Mouse (Mus musculus): ENCODE data around the gene Krt86. TPM values are rescaled to one million over a fixed set of nuclear protein-coding genes. Genes with fewer than 3 reads are reported as not detected.

Krt86 gene
- total RNA-seq, 2 experiments from 2014 or later, result not detected

DNA sequence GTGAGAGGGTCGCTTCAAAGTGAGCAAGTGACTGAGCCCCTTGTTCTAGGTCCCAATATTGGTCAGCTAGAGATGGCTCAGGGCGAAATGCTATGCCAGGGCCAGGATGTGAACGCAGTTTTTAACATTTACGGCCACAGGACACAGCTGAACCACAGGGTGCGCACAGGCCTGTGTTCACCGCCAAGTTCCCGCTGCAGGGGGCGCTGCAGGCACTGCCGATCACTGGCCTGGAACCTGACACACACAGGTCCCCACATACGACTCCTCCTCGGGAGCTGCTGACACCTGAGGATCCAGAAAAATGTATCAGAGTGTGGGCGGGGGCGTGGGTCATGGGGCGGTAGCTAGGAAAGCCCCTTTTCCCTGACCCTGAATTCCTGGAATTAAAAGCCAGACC is 14.0 kb upstream of the Krt86 start:
- intact Hi-C loops (cut with DNase I), result no loop called here
- Histone ChIP-seq H3K4me3 (no peak overlapping the region), H3K27ac (no peak overlapping the region)
- peak; percentile 11 for TF ChIP-seq CTCF (IDR thresholded peaks at IDR 0.05)
- DNase-seq (ENCODE audit: extremely low spot score in 1 of 2, low spot score in 2 of 2), result no peak

DNA sequence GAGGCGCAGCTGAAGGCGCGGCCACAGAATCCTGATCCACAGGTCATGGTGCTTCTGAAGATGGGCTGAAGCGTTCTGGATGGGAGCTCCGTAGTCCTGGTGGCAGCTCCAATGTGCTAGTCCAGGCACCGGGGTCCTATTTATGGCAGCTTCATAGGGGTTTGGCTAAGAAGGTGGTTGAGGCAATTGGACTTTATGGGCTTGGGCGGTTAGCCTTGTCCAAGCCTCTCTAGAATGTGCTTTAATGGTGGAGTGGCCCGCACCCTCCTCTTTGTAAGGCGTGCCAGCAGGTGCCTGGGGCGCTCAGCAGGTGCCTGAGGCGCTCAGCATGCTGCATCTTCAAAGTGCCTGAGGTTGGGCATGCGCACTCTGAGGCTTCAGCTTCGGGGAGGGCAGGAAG is 9.6 kb upstream of the Krt86 start, which contains the start of gene Krt81:
Krt81 (minus strand) TSS at position 101 of the 400 bp plus-strand sequence.
- H3K4me3 ChIP-seq, result no peak within 1 kb of the TSS
- intact Hi-C loops (cut with DNase I), result no loop called here
- no peak within 1 kb of the TSS for H3K27ac ChIP-seq
- no peak for TF ChIP-seq CTCF (IDR thresholded peaks at IDR 0.05)
- no peak for DNase-seq (ENCODE audit: extremely low spot score in 1 of 2, low spot score in 2 of 2)

DNA sequence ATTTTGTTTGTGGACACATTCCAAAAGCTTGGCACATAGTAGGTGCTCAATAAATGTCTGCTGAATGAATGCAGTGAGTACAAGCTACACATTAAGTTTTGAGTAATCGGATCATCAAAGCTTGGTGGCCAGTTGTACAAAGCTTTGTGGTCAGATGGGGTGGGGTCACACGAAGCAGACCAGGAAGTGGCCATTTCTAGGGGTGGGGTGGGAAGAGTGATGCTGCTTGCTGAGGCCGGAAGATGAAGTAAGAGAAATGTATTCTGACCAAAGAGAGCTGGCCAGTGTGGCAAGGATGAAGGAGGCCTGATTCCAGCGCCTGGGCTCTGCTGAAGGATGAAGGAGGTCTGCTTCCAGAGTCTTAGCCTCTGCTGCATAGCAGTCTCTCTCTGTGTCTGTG is 4.2 kb upstream of the Krt86 start:
- intact Hi-C loops (cut with DNase I), result no loop called here
- no peak overlapping the region for H3K4me3 ChIP-seq
- no peak for DNase-seq (ENCODE audit: extremely low spot score in 1 of 2, low spot score in 2 of 2)
- no peak for TF ChIP-seq CTCF (IDR thresholded peaks at IDR 0.05)
- H3K27ac ChIP-seq, result no peak overlapping the region

DNA sequence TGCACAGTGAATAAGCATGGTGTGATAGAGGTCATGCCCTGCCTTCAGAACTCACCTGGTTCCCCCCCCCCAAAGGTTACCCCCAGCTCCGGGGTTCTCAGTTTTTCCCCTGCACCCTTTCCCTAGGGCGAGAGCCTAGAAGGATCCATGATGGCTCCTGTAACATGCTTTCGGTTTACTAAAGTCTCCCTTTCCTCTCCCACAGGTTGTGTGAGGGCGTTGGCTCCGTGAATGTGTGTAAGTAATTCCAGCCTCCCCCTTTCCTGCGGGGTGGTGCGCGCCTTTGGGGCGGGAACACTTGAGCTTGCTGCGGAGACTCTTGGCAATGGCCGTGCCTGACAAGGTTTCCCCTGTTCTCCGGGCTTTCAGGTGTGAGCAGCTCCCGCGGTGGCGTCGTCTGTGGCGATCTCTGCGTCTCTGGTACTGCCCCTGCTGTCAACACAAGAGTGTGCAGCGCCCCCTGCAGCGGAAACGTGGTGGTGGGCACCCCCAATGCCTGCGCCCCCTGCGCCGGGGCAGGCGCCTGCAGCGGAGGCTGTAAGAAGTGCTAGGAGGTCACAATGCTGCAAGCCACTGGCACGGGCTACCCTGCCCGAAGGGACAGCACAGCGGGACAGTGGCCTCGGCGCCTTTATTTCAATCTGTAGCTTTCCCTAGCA is 5.9 kb downstream of the Krt86 start:
- peak; percentile 34 to 51 for DNase-seq (ENCODE audit: extremely low spot score in 1 of 2, low spot score in 2 of 2)
- peak; percentile 56 for TF ChIP-seq CTCF (IDR thresholded peaks at IDR 0.05)
- intact Hi-C loops (cut with DNase I), result no loop called here
- H3K27ac ChIP-seq, result no peak overlapping the region
- peak overlapping the region; percentile 35 for H3K4me3 ChIP-seq

DNA sequence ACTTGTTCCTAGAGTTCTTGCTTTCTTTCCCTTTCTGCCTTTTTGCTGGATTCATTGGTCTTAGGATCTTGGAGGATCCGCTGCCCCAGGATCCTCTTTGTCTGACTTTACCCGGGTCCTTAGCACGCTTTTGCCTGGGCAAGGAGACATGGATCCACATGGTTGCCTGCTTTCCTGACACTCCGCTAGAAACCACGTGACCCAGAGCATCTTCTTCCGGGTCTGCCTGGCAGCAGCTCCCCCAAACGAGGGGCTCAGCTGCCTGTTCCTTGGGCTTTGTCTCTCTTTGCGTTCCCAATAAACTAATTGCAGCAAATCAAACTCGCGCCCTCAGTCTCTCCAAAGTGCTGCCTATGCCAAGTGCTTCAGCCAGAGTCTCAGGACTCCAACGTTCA is 6.4 kb downstream of the Krt86 start:
- peak overlapping the region; percentile 35; the same call in 1 of the 2 replicates for H3K4me3 ChIP-seq
- no peak for DNase-seq (ENCODE audit: extremely low spot score in 1 of 2, low spot score in 2 of 2)
- no peak for TF ChIP-seq CTCF (IDR thresholded peaks at IDR 0.05)
- no peak overlapping the region for H3K27ac ChIP-seq
- intact Hi-C loops (cut with DNase I), result no loop called here

DNA sequence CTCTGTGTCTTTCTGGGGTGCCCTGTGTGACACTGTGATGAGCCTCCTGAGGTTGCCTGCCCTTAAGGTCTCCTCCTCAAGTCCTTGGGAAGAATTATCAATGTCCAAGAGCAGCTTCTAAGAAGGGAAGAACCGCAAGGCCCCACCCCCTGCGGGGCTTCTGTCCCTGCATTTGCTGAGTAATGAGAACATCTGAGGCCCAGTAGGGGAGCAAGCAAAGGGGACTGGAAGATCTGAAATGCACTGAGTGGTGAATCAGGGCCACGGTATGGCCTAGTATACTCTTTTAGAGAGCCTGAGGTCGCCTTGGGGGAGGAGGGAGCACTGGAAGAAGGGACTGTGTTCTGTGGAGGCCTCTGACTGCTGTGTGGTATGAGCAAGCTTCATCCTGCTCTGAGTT is 8.8 kb downstream of the Krt86 start:
- no peak for TF ChIP-seq CTCF (IDR thresholded peaks at IDR 0.05)
- Histone ChIP-seq H3K27ac (no peak overlapping the region), H3K4me3 (no peak overlapping the region)
- no peak for DNase-seq (ENCODE audit: extremely low spot score in 1 of 2, low spot score in 2 of 2)
- intact Hi-C loops (cut with DNase I), result no loop called here

DNA sequence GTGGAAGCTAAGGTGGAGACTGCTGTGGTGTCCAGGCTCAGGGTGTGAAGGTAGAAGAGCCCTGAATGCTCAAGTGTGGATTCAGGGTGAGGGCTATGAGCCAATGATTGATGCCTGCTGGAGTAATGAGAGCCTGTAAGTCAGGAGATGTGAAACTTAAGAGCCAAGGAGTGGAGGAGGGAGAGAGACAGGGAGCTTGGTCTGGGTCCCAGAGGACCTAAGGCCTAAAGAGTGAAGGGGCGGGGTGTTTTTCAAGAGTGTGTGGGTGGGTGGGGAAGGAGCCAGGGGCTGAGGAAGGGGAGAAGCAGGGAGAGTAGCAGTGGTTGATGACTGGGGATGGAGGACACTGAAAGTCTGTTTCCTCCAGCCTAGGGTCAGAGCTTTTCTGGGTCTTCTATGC is 10.4 kb downstream of the Krt86 start:
- DNase-seq (ENCODE audit: extremely low spot score in 1 of 2, low spot score in 2 of 2), result no peak
- no peak overlapping the region for H3K4me3 ChIP-seq
- no peak overlapping the region for H3K27ac ChIP-seq
- intact Hi-C loops (cut with DNase I), result no loop called here
- TF ChIP-seq CTCF (IDR thresholded peaks at IDR 0.05), result no peak

DNA sequence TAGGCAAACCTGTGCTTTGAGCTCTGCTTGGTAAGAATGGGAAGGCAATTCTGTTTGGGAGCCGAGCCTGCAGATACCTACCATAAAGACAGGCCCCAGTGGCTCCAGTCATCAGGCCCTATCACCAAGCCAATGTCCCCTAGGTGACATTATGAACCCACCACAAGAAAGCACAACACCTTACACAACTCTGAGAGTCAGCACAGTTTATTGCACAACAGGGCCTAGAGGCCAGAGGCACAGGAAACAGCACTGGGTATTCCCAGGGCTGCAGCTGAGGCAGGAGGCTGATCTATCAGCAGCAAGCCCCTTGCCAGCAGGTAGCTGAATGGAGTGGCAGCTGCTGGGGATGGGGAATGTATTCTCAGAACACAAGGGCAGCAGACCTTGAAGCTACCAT is 11.7 kb downstream of the Krt86 start:
- Histone ChIP-seq H3K27ac (no peak overlapping the region), H3K4me3 (no peak overlapping the region)
- TF ChIP-seq CTCF (IDR thresholded peaks at IDR 0.05), result no peak
- no peak for DNase-seq (ENCODE audit: extremely low spot score in 1 of 2, low spot score in 2 of 2)
- intact Hi-C loops (cut with DNase I), result no loop called here

DNA sequence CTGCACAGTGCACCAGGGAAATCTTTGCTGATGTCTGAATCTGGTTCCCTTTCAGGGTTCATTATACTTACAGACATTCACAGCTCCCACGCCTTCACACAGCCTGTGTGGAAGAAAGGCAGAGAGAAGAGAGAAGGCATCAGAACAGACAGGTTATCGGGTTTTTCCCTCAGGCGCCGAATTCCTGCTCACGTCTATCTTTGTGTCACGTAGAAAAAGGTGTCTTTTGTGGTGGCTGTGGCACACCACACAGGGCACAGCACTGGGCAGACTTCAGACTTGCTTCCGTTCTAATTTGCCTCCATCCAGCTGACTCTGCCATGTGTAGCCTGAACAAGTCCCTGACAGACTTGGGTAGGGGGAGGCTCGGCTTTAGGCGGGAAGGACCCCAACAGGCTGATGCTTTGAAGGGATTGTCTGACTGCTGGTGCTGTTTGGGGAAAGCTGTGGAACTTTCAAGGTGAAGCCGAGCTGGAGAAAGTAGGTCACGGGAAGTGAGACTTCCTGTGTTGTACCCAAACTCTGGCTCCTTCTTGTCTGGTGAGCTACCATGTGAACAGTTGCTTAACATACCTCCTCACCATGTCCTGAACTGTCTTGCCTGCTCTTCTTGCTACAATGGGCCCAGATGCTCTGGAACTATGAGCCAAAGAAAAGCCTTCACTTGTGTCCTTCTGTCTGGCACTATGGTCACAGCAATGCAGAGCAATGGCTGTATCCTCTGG is 12.8 kb downstream of the Krt86 start:
- Histone ChIP-seq H3K4me3 (no peak overlapping the region), H3K27ac (no peak overlapping the region)
- TF ChIP-seq CTCF (IDR thresholded peaks at IDR 0.05), result no peak
- DNase-seq (ENCODE audit: extremely low spot score in 1 of 2, low spot score in 2 of 2), result peak; percentile 18 to 35
- intact Hi-C loops (cut with DNase I), result no loop called here

DNA sequence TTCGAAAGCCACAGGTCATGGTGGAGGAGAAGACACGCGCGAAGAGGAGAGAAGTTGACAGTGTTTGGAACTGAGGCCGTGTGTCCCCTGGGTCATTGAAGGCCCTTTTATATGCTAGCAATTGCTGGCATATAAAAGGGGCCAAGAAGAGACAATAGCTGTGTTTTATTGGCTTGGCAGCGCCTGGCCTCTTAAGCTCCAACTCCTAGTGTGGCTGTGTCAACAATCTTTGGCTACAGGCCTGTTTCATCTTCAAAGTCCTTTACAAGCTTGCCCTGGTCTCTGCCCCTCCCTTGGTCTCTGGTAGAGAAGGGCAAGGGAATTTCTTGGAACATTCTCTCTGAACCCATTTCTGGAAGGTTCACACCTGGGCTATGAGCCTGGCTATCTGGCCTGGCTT is 18.2 kb downstream of the Krt86 start, which contains the start of gene Krt83:
Krt83 (minus strand) TSS at position 82 of the 400 bp plus-strand sequence.
- no peak for DNase-seq (ENCODE audit: extremely low spot score in 1 of 2, low spot score in 2 of 2)
- Histone ChIP-seq H3K4me3 (no peak within 1 kb of the TSS), H3K27ac (no peak within 1 kb of the TSS)
- intact Hi-C loops (cut with DNase I), result no loop called here
- no peak for TF ChIP-seq CTCF (IDR thresholded peaks at IDR 0.05)

DNA sequence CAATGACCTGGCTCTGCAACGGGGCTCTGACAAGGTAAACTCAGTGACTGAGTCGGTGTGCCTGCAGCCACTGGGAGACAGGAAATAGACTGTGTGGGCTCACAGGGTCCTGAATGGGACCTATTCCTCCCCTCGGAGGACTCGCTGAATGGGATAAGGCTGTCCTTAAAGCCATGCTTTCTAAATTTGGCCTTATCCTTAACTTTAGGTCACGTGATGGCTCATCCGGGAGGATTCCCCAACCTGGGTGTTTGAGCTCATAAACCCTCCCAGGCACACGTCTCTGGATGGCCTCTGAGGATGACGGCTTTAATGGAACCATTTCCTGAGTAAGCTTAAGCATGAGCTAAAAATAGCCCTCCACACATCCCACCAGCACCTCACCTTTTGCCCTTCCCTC is 19.4 kb downstream of the Krt86 start:
- H3K27ac ChIP-seq, result no peak overlapping the region
- intact Hi-C loops (cut with DNase I), result no loop called here
- no peak for TF ChIP-seq CTCF (IDR thresholded peaks at IDR 0.05)
- DNase-seq (ENCODE audit: extremely low spot score in 1 of 2, low spot score in 2 of 2), result no peak
- H3K4me3 ChIP-seq, result no peak overlapping the region

DNA sequence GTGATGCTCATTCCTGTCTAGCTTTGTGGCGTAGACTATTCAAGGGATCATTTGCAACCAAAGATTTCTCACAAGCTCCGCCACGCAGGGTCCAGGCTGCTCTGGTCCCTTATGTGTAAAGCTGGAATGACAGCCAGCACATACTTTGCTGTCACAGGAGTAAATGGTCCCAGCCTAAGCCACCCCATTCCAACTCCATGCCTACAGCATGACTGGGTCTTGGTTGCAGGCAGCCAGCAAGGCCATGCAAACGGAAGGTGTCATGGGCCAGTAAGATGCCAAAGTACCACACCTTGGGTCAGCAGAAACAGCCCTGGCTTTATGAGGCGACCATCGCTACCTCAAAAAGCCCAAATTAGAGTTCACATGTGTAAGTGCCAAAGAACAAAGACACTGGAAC is 20.4 kb downstream of the Krt86 start:
- no peak for TF ChIP-seq CTCF (IDR thresholded peaks at IDR 0.05)
- intact Hi-C loops (cut with DNase I), result no loop called here
- no peak for DNase-seq (ENCODE audit: extremely low spot score in 1 of 2, low spot score in 2 of 2)

DNA sequence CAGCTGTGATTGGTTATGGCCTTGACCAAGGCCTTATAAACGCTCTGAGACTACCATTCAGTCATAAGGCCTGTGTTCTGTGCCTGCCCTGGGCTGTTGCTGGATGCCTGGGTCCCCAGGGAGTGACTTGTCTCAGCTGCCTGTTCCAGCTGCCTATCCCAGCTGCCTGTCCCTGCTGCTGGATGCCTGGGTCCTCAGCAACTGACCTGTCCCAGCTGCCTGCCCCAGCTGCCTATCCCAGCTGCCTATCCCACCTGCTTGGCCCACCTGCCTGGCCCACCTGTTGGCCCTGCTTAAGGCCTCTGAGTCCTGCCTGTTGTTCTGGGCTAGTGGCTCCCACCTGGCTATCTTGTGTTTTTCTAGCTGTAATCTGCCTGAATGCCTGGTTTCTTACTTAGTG is 20.9 kb downstream of the Krt86 start:
- no peak overlapping the region for H3K27ac ChIP-seq
- intact Hi-C loops (cut with DNase I), result no loop called here
- H3K4me3 ChIP-seq, result no peak overlapping the region
- no peak for TF ChIP-seq CTCF (IDR thresholded peaks at IDR 0.05)
- DNase-seq (ENCODE audit: extremely low spot score in 1 of 2, low spot score in 2 of 2), result no peak

More for the DNA sequence above, 20.4 kb downstream of the Krt86 start:
- Histone ChIP-seq H3K4me3 (no peak overlapping the region), H3K27ac (no peak overlapping the region)
